Mouse (Mus musculus) intestine, embryonic 16.5 days (tissue): ENCODE measurements around the gene Cd79a. TPM values are rescaled to one million over a fixed set of nuclear protein-coding genes. Genes with fewer than 3 reads are reported as not detected.

ENCODE experiments used
- ATAC-seq: fragments of 200-750 bp; cut with Nextera tagmentation; 2 replicates; pipeline ENCODE4 v1.8.0; 2017; ENCODE audit warnings: moderate TSS enrichment, moderate library complexity
- H3K27ac ChIP-seq: fragments of 300-500 bp; sonication (generic); 2 replicates; pipeline ENCODE4 v1.5.1; 2014; ENCODE audit warnings: mild to moderate bottlenecking, low read length
- H3K27me3 ChIP-seq: fragments of 300-500 bp; sonication (generic); replicated peaks from 2 replicates; pipeline ENCODE4 v1.6.1; 2014; ENCODE audit warnings: low read length, control low read depth, mixed read lengths; ENCODE audit not compliant: control insufficient read depth, insufficient read depth
- H3K36me3 ChIP-seq: fragments of 300-500 bp; sonication (generic); 2 replicates; pipeline ENCODE4 v1.6.1; 2014; ENCODE audit warnings: low read length, control low read depth; ENCODE audit not compliant: control insufficient read depth, insufficient read depth
- H3K4me1 ChIP-seq: fragments of 300-500 bp; sonication (generic); 2 replicates; pipeline ENCODE4 v1.6.1; 2014; ENCODE audit warnings: low read length, control low read depth, mixed read lengths; ENCODE audit not compliant: control insufficient read depth, insufficient read depth
- H3K4me2 ChIP-seq: fragments of 300-500 bp; sonication (generic); 2 replicates; pipeline ENCODE4 v1.6.1; 2014; ENCODE audit warnings: low read depth, low read length, control low read depth
- H3K4me3 ChIP-seq: fragments of 300-500 bp; sonication (generic); 2 replicates; pipeline ENCODE4 v1.5.1; 2014; ENCODE audit warnings: mild to moderate bottlenecking, low read length
- H3K9ac ChIP-seq: fragments of 300-500 bp; sonication (generic); 2 replicates; pipeline ENCODE4 v1.6.1; 2014; ENCODE audit warnings: low read depth, low read length
- H3K9me3 ChIP-seq: fragments of 300-500 bp; sonication (generic); 2 replicates; pipeline ENCODE4 v1.6.1; 2016; ENCODE audit warnings: low read length, control low read depth; ENCODE audit not compliant: control insufficient read depth
- WGBS: fragments of 180-500 bp; shearing (Covaris S2); extraction: QIAGEN DNeasy Blood & Tissue Kit; methylation state at CpG from one replicate; pipeline ENCODE4 v1.1.7; 2014; 5-methylcytosine and 5-hydroxymethylcytosine counted together
- polyA plus RNA-seq: library from polyadenylated mRNA; unstranded; fragments of >200 nt; fragmentation: Nextera tagmentation; extraction: Ambion mirVana; gene quantifications from 2 replicates; pipeline ENCODE4 v1.2.1, GENCODE M21; 2015

Cd79a gene
- polyA plus RNA-seq, 1 experiment from 2014 or later = 0.46 TPM

GRCm38 (mm10) chr7:24944257-24944950 is 47.2 kb downstream of the Cd79a start, which contains the start of gene Gm4881:
Gene Gm4881 (minus strand): TSS chr7:24944494.
- Histone ChIP-seq H3K9ac (peak within 1 kb of the TSS; percentile 54; the same call in 1 of the 2 replicates), H3K4me2 (peak within 1 kb of the TSS; percentile 61), H3K4me1 (peaks cover 7% of the 10 kb centered on the region), H3K27ac (no peak within 1 kb of the TSS), H3K4me3 (peak within 1 kb of the TSS; percentile 44), H3K27me3 (peaks cover 87% of the 10 kb centered on the region), H3K36me3 (no peaks in the 10 kb centered on the region), H3K9me3 (no peaks in the 10 kb centered on the region)
- ATAC-seq = no peak
- WGBS = under 1% methylated on average over 65 of the region's 72 CpGs

- no peak overlapping the region for H3K27ac ChIP-seq
- H3K9ac ChIP-seq = no peak overlapping the region
- no peaks in the 10 kb centered on the region for H3K9me3 ChIP-seq
- peaks cover 94% of the 10 kb centered on the region for H3K27me3 ChIP-seq
- H3K36me3 ChIP-seq = no peaks in the 10 kb centered on the region
- H3K4me2 ChIP-seq = no peak overlapping the region
- no peak for ATAC-seq
- 3% methylated on average over 7 of the region's 7 CpGs for WGBS
- H3K4me3 ChIP-seq = no peak overlapping the region
- H3K4me1 ChIP-seq = peaks cover 7% of the 10 kb centered on the region
Measured at GRCm38 (mm10) chr7:24947316-24948048, 50.3 kb downstream of the Cd79a start.

GRCm38 (mm10) chr7:24948774-24949173 is 51.6 kb downstream of the Cd79a start:
- Histone ChIP-seq H3K4me2 (no peak overlapping the region), H3K27me3 (peaks cover 94% of the 10 kb centered on the region), H3K4me1 (peaks cover 7% of the 10 kb centered on the region), H3K9me3 (no peaks in the 10 kb centered on the region), H3K9ac (no peak overlapping the region), H3K4me3 (no peak overlapping the region), H3K27ac (no peak overlapping the region), H3K36me3 (no peaks in the 10 kb centered on the region)
- ATAC-seq = no peak
- 3% methylated on average over 29 of the region's 29 CpGs for WGBS

- no peaks in the 10 kb centered on the region for H3K36me3 ChIP-seq
- H3K27me3 ChIP-seq = peaks cover 92% of the 10 kb centered on the region
- H3K27ac ChIP-seq = no peak overlapping the region
- peak; percentile 7; the same call in 1 of the 2 replicates for ATAC-seq
- H3K4me1 ChIP-seq = peaks cover 6% of the 10 kb centered on the region
- 2% methylated on average over 8 of the region's 8 CpGs for WGBS
- no peaks in the 10 kb centered on the region for H3K9me3 ChIP-seq
- H3K4me3 ChIP-seq = no peak overlapping the region
- H3K4me2 ChIP-seq = no peak overlapping the region
- no peak overlapping the region for H3K9ac ChIP-seq
Measured at GRCm38 (mm10) chr7:24949958-24950623, 52.9 kb downstream of the Cd79a start.

Other genes with a start within 250 kb of the Cd79a start
- gene Tex101, start 220.7 kb upstream of the Cd79a start, polyA plus RNA-seq = 0.12 TPM in 1 of 2 replicates, not detected in the other
- not detected in 2 replicates for gene BC049730, start 188.1 kb upstream of the Cd79a start, polyA plus RNA-seq
- not detected in 2 replicates for gene Gm4763, start 170.5 kb upstream of the Cd79a start, polyA plus RNA-seq
- 3.3 and 3.4 TPM in 2 replicates for gene Cd177, start 137.1 kb upstream of the Cd79a start, polyA plus RNA-seq
- gene Ceacam10, start 120.2 kb upstream of the Cd79a start, polyA plus RNA-seq = 0.48 and 0.62 TPM in 2 replicates
- 8.6 and 9.7 TPM in 2 replicates for gene Gm9844, start 35.2 kb upstream of the Cd79a start, polyA plus RNA-seq
- not detected in 2 replicates for gene Lypd4, start 27.4 kb upstream of the Cd79a start, polyA plus RNA-seq
- gene Dmrtc2, start 27.3 kb upstream of the Cd79a start, polyA plus RNA-seq = not detected in 2 replicates
- gene Rps19, start 13.0 kb upstream of the Cd79a start, polyA plus RNA-seq = 2,122 and 2,334 TPM in 2 replicates
- 69.1 and 71.3 TPM in 2 replicates for gene Arhgef1, start 5.5 kb downstream of the Cd79a start, polyA plus RNA-seq
- gene Gm4881, start 47.1 kb downstream of the Cd79a start, polyA plus RNA-seq = not detected in 2 replicates
- gene Rabac1, start 75.4 kb downstream of the Cd79a start, polyA plus RNA-seq = 151 and 153 TPM in 2 replicates
- 3.5 and 3.9 TPM in 2 replicates for gene Atp1a3, start 108.6 kb downstream of the Cd79a start, polyA plus RNA-seq
- 1.5 and 1.9 TPM in 2 replicates for gene Grik5, start 175.0 kb downstream of the Cd79a start, polyA plus RNA-seq
- gene Zfp574, start 175.2 kb downstream of the Cd79a start, polyA plus RNA-seq = 23.1 and 23.3 TPM in 2 replicates